Mouse (Mus musculus) G1E (cell line): ENCODE data around the gene Elmo2.

ENCODE experiments used
- CTCF ChIP-seq: IDR thresholded peaks from 2 replicates; pipeline ENCODE4 v1.5.1; 2012; ENCODE audit warnings: low read depth, low read length, inconsistent platforms, mixed read lengths
- GATA1 ChIP-seq: IDR thresholded peaks from 2 replicates; pipeline ENCODE4 v1.6.1; 2012; ENCODE audit warnings: borderline replicate concordance, low read length, inconsistent platforms, mixed read lengths
- GATA2 ChIP-seq: IDR thresholded peaks from 2 replicates; pipeline ENCODE4 v1.6.1; 2012; ENCODE audit warnings: low read depth, low read length, inconsistent platforms, borderline replicate concordance
- POLR2AphosphoS5 ChIP-seq: IDR thresholded peaks from 2 replicates; pipeline ENCODE4 v1.6.1; 2012; ENCODE audit warnings: low read depth, low read length, inconsistent platforms; ENCODE audit not compliant: insufficient replicate concordance
- TAL1 ChIP-seq: conservative IDR thresholded peaks from 2 replicates; pipeline ENCODE4 v1.6.1; 2012; ENCODE audit warnings: low read depth, low read length, inconsistent platforms, mixed read lengths

GRCm38 (mm10) chr2:165240371-165240770 lies 85.9 kb downstream of the Elmo2 start:
- TF ChIP-seq GATA1 (no peak), CTCF (no peak), TAL1 (no peak), GATA2 (no peak), POLR2AphosphoS5 (no peak)
